Mouse (Mus musculus): ENCODE results near the gene Dbr1. TPM values are rescaled to one million over a fixed set of nuclear protein-coding genes. Genes with fewer than 3 reads are reported as not detected.
A peak's percentile ranks its signal among the peaks of the same experiment; 100 is the strongest.

Gene Dbr1
- polyA plus RNA-seq, 1 experiment from 2014 or later = 22.0 TPM

- Histone ChIP-seq H3K27me3 (ENCODE audit: control insufficient read depth, insufficient read depth, low read length) (no peaks in the 10 kb centered on the region), H3K27ac (ENCODE audit: low read depth, low read length) (no peak overlapping the region), H3K9ac (ENCODE audit: low read depth, low read length) (no peak overlapping the region), H3K4me3 (ENCODE audit: low read depth, low read length) (no peak overlapping the region), H3K9me3 (replicated peaks; ENCODE audit: control insufficient read depth, low read length) (no peaks in the 10 kb centered on the region), H3K36me3 (ENCODE audit: control insufficient read depth, insufficient read depth, low read length) (no peaks in the 10 kb centered on the region), H3K4me2 (no peak overlapping the region), H3K4me1 (ENCODE audit: control insufficient read depth, insufficient read depth, low read length) (peaks cover 3% of the 10 kb centered on the region)
- 77% methylated on average over 6 of the region's 6 CpGs for WGBS (ENCODE audit: insufficient replicate concordance)
- no peak for ATAC-seq (replicated peaks; ENCODE audit: insufficient number of reproducible peaks, low FRiP score, low TSS enrichment)
These were observed 48.5 kb downstream of the Dbr1 start for GRCm38 (mm10) chr9:99624117-99624516.

GRCm38 (mm10) chr9:99628581-99628980 is 53.0 kb downstream of the Dbr1 start:
- Histone ChIP-seq H3K9ac (ENCODE audit: low read depth, low read length) (no peak overlapping the region; the same call in 1 of the 2 replicates), H3K4me2 (peak overlapping the region; percentile 75), H3K4me3 (ENCODE audit: low read depth, low read length) (peak overlapping the region; percentile 73; the same call in 1 of the 2 replicates), H3K27me3 (ENCODE audit: control insufficient read depth, insufficient read depth, low read length) (no peaks in the 10 kb centered on the region), H3K4me1 (ENCODE audit: control insufficient read depth, insufficient read depth, low read length) (peaks cover 21% of the 10 kb centered on the region), H3K9me3 (replicated peaks; ENCODE audit: control insufficient read depth, low read length) (no peaks in the 10 kb centered on the region), H3K36me3 (ENCODE audit: control insufficient read depth, insufficient read depth, low read length) (0 out of 2 replicates have a peak, but pooled peaks cover 2% of the 10 kb centered on the region), H3K27ac (ENCODE audit: low read depth, low read length) (no peak overlapping the region)
- WGBS (ENCODE audit: insufficient replicate concordance) = 63% methylated on average over 4 of the region's 4 CpGs
- no peak for ATAC-seq (replicated peaks; ENCODE audit: insufficient number of reproducible peaks, low FRiP score, low TSS enrichment)

- under 1% methylated on average over 44 of the region's 44 CpGs for WGBS (ENCODE audit: insufficient replicate concordance)
- Histone ChIP-seq H3K4me2 (peak within 1 kb of the TSS; percentile 75), H3K4me3 (ENCODE audit: low read depth, low read length) (peak within 1 kb of the TSS; percentile 73), H3K27me3 (ENCODE audit: control insufficient read depth, insufficient read depth, low read length) (no peaks in the 10 kb centered on the region), H3K27ac (ENCODE audit: low read depth, low read length) (peak within 1 kb of the TSS; percentile 70), H3K9me3 (replicated peaks; ENCODE audit: control insufficient read depth, low read length) (no peaks in the 10 kb centered on the region), H3K36me3 (ENCODE audit: control insufficient read depth, insufficient read depth, low read length) (0 out of 2 replicates have a peak, but pooled peaks cover 2% of the 10 kb centered on the region), H3K9ac (ENCODE audit: low read depth, low read length) (peak within 1 kb of the TSS; percentile 74), H3K4me1 (ENCODE audit: control insufficient read depth, insufficient read depth, low read length) (peaks cover 21% of the 10 kb centered on the region)
- peak; percentile 86 for ATAC-seq (replicated peaks; ENCODE audit: insufficient number of reproducible peaks, low FRiP score, low TSS enrichment)
These were observed 53.8 kb downstream of the Dbr1 start, which contains the start of gene Dzip1l for GRCm38 (mm10) chr9:99629281-99630011. Dzip1l (plus strand) TSS chr9:99629496.

- no peaks in the 10 kb centered on the region for H3K27me3 ChIP-seq (ENCODE audit: control insufficient read depth, insufficient read depth, low read length)
- peak overlapping the region; percentile 75 for H3K4me2 ChIP-seq
- no peaks in the 10 kb centered on the region for H3K9me3 ChIP-seq (replicated peaks; ENCODE audit: control insufficient read depth, low read length)
- peak overlapping the region; percentile 70 for H3K27ac ChIP-seq (ENCODE audit: low read depth, low read length)
- H3K4me3 ChIP-seq (ENCODE audit: low read depth, low read length) = peak overlapping the region; percentile 73
- 1% methylated on average over 11 of the region's 11 CpGs for WGBS (ENCODE audit: insufficient replicate concordance)
- peaks cover 21% of the 10 kb centered on the region for H3K4me1 ChIP-seq (ENCODE audit: control insufficient read depth, insufficient read depth, low read length)
- 0 out of 2 replicates have a peak, but pooled peaks cover 6% of the 10 kb centered on the region for H3K36me3 ChIP-seq (ENCODE audit: control insufficient read depth, insufficient read depth, low read length)
- peak overlapping the region; percentile 74 for H3K9ac ChIP-seq (ENCODE audit: low read depth, low read length)
- ATAC-seq (replicated peaks; ENCODE audit: insufficient number of reproducible peaks, low FRiP score, low TSS enrichment) = peak; percentile 23; the same call in 1 of the 2 replicates
These were observed 54.5 kb downstream of the Dbr1 start for GRCm38 (mm10) chr9:99630071-99630470.

GRCm38 (mm10) chr9:99630528-99631125 is 55.0 kb downstream of the Dbr1 start:
- H3K9me3 ChIP-seq (replicated peaks; ENCODE audit: control insufficient read depth, low read length) = no peaks in the 10 kb centered on the region

GRCm38 (mm10) chr9:99631781-99632180 is 56.2 kb downstream of the Dbr1 start:
- H3K27ac ChIP-seq (ENCODE audit: low read depth, low read length) = no peak overlapping the region
- H3K36me3 ChIP-seq (ENCODE audit: control insufficient read depth, insufficient read depth, low read length) = peaks cover 13% of the 10 kb centered on the region; the same call in 1 of the 2 replicates
- no peak for ATAC-seq (replicated peaks; ENCODE audit: insufficient number of reproducible peaks, low FRiP score, low TSS enrichment)
- H3K9me3 ChIP-seq (replicated peaks; ENCODE audit: control insufficient read depth, low read length) = no peaks in the 10 kb centered on the region
- 46% methylated on average over 2 of the region's 2 CpGs for WGBS (ENCODE audit: insufficient replicate concordance)
- no peaks in the 10 kb centered on the region for H3K27me3 ChIP-seq (ENCODE audit: control insufficient read depth, insufficient read depth, low read length)
- no peak overlapping the region for H3K4me3 ChIP-seq (ENCODE audit: low read depth, low read length)
- no peak overlapping the region for H3K9ac ChIP-seq (ENCODE audit: low read depth, low read length)
- H3K4me1 ChIP-seq (ENCODE audit: control insufficient read depth, insufficient read depth, low read length) = peaks cover 21% of the 10 kb centered on the region
- H3K4me2 ChIP-seq = peak overlapping the region; percentile 23; the same call in 1 of the 2 replicates

More at GRCm38 (mm10) chr9:99630528-99631125, 55.0 kb downstream of the Dbr1 start:
- 37% methylated on average over 9 of the region's 9 CpGs for WGBS (ENCODE audit: insufficient replicate concordance)
- Histone ChIP-seq H3K4me2 (peak overlapping the region; percentile 75), H3K27me3 (ENCODE audit: control insufficient read depth, insufficient read depth, low read length) (no peaks in the 10 kb centered on the region), H3K9ac (ENCODE audit: low read depth, low read length) (peak overlapping the region; percentile 74), H3K36me3 (ENCODE audit: control insufficient read depth, insufficient read depth, low read length) (0 out of 2 replicates have a peak, but pooled peaks cover 6% of the 10 kb centered on the region), H3K4me1 (ENCODE audit: control insufficient read depth, insufficient read depth, low read length) (peaks cover 21% of the 10 kb centered on the region), H3K27ac (ENCODE audit: low read depth, low read length) (peak overlapping the region; percentile 70), H3K4me3 (ENCODE audit: low read depth, low read length) (peak overlapping the region; percentile 73)
- ATAC-seq (replicated peaks; ENCODE audit: insufficient number of reproducible peaks, low FRiP score, low TSS enrichment) = no peak

GRCm38 (mm10) chr9:99632264-99632663 is 56.7 kb downstream of the Dbr1 start:
- Histone ChIP-seq H3K9ac (ENCODE audit: low read depth, low read length) (no peak overlapping the region), H3K4me2 (peak overlapping the region; percentile 23; the same call in 1 of the 2 replicates), H3K27ac (ENCODE audit: low read depth, low read length) (no peak overlapping the region), H3K4me3 (ENCODE audit: low read depth, low read length) (no peak overlapping the region), H3K36me3 (ENCODE audit: control insufficient read depth, insufficient read depth, low read length) (peaks cover 15% of the 10 kb centered on the region), H3K4me1 (ENCODE audit: control insufficient read depth, insufficient read depth, low read length) (peaks cover 21% of the 10 kb centered on the region), H3K9me3 (replicated peaks; ENCODE audit: control insufficient read depth, low read length) (no peaks in the 10 kb centered on the region), H3K27me3 (ENCODE audit: control insufficient read depth, insufficient read depth, low read length) (no peaks in the 10 kb centered on the region)
- no peak for ATAC-seq (replicated peaks; ENCODE audit: insufficient number of reproducible peaks, low FRiP score, low TSS enrichment)
- WGBS (ENCODE audit: insufficient replicate concordance) = 65% methylated on average over 8 of the region's 8 CpGs

Data from heart, embryonic 11.5 days (tissue).